Mouse (Mus musculus): ENCODE results near the gene Stac. TPM values are rescaled to one million over a fixed set of nuclear protein-coding genes. Genes with fewer than 3 reads are reported as not detected.

Gene Stac
- 1 to 10 TPM; 4.4 TPM for total RNA-seq (2021)
- long read RNA-seq, experiment 1, partial matches to known transcripts: 0 of 1 reads
- long read RNA-seq, experiment 1, other reads (novel, unspliced or antisense): 0 of 1 reads
- long read RNA-seq, experiment 2, partial matches to known transcripts: 1 of 4 reads
- long read RNA-seq, experiment 2, other reads (novel, unspliced or antisense): 1 of 4 reads

- no peak for DNase-seq (ENCODE audit: low spot score in 2 of 2)
Observed at GRCm38 (mm10) chr9:111689680-111690483, at the start of gene Stac. Stac (minus strand) TSS chr9:111690348.

GRCm38 (mm10) chr9:111739431-111740245, 49.5 kb upstream of the Stac start:
- no peak for DNase-seq (ENCODE audit: low spot score in 2 of 2)

- DNase-seq (ENCODE audit: low spot score in 2 of 2): no peak
Observed at GRCm38 (mm10) chr9:111739026-111739425, 48.9 kb upstream of the Stac start.

- no peak for DNase-seq (ENCODE audit: low spot score in 2 of 2)
Observed at GRCm38 (mm10) chr9:111737796-111738195, 47.6 kb upstream of the Stac start.

GRCm38 (mm10) chr9:111735931-111736330, 45.8 kb upstream of the Stac start:
- no peak for DNase-seq (ENCODE audit: low spot score in 2 of 2)

- no peak for DNase-seq (ENCODE audit: low spot score in 2 of 2)
Observed at GRCm38 (mm10) chr9:111731939-111732670, 42.0 kb upstream of the Stac start.

GRCm38 (mm10) chr9:111724981-111725593, 34.9 kb upstream of the Stac start:
- DNase-seq (ENCODE audit: low spot score in 2 of 2): no peak

- DNase-seq (ENCODE audit: low spot score in 2 of 2): no peak
Observed at GRCm38 (mm10) chr9:111714457-111714856, 24.3 kb upstream of the Stac start.

GRCm38 (mm10) chr9:111700101-111700500, 10.0 kb upstream of the Stac start:
- no peak for DNase-seq (ENCODE audit: low spot score in 2 of 2)

GRCm38 (mm10) chr9:111690484-111690855, 322 bp upstream of the Stac start:
- no peak for DNase-seq (ENCODE audit: low spot score in 2 of 2)

GRCm38 (mm10) chr9:111689146-111689545, 1.0 kb downstream of the Stac start:
- DNase-seq (ENCODE audit: low spot score in 2 of 2): peak; percentile 19 to 33

GRCm38 (mm10) chr9:111684170-111684569, 6.0 kb downstream of the Stac start:
- no peak for DNase-seq (ENCODE audit: low spot score in 2 of 2)

- DNase-seq (ENCODE audit: low spot score in 2 of 2): no peak
Observed at GRCm38 (mm10) chr9:111679516-111679915, 10.6 kb downstream of the Stac start.

- no peak for DNase-seq (ENCODE audit: low spot score in 2 of 2)
Observed at GRCm38 (mm10) chr9:111669816-111670215, 20.3 kb downstream of the Stac start.

- DNase-seq (ENCODE audit: low spot score in 2 of 2): no peak
Observed at GRCm38 (mm10) chr9:111655066-111655465, 35.1 kb downstream of the Stac start.

- DNase-seq (ENCODE audit: low spot score in 2 of 2): no peak
Observed at GRCm38 (mm10) chr9:111644228-111644627, 45.9 kb downstream of the Stac start.

- DNase-seq (ENCODE audit: low spot score in 2 of 2): no peak
Observed at GRCm38 (mm10) chr9:111643369-111643768, 46.8 kb downstream of the Stac start.

GRCm38 (mm10) chr9:111637641-111638040, 52.5 kb downstream of the Stac start:
- DNase-seq (ENCODE audit: low spot score in 2 of 2): no peak

- no peak for DNase-seq (ENCODE audit: low spot score in 2 of 2)
Observed at GRCm38 (mm10) chr9:111632833-111633232, 57.3 kb downstream of the Stac start.

- DNase-seq (ENCODE audit: low spot score in 2 of 2): no peak
Observed at GRCm38 (mm10) chr9:111621191-111621590, 69.0 kb downstream of the Stac start.

GRCm38 (mm10) chr9:111611341-111611740, 78.8 kb downstream of the Stac start:
- no peak for DNase-seq (ENCODE audit: low spot score in 2 of 2)
